Mouse (Mus musculus) neural tube, embryonic 14.5 days (tissue): ENCODE measurements around the gene Pid1. TPM values are rescaled to one million over a fixed set of nuclear protein-coding genes. Genes with fewer than 3 reads are reported as not detected.
"Not testable (repeated sequence)": the region's sequence is repeated elsewhere in the genome, so short reads cannot be mapped to it uniquely, and the experiment has no call there.

Experiments used
- ATAC-seq: fragments of 200-750 bp; cut with Nextera tagmentation; 2 replicates; pipeline ENCODE4 v1.8.0; 2017; ENCODE audit warnings: low read depth, mild to moderate bottlenecking, moderate TSS enrichment, moderate library complexity
- H3K27ac ChIP-seq: fragments of 300-500 bp; sonication (generic); 2 replicates; pipeline ENCODE4 v1.5.1; 2014; ENCODE audit warnings: low read depth, mild to moderate bottlenecking, control low read depth, low read length, moderate library complexity, mixed read lengths
- H3K27me3 ChIP-seq: fragments of 300-500 bp; sonication (generic); 2 replicates; pipeline ENCODE4 v1.6.1; 2014; ENCODE audit warnings: low read length; ENCODE audit not compliant: control insufficient read depth, insufficient read depth
- H3K36me3 ChIP-seq: fragments of 300-500 bp; sonication (generic); 2 replicates; pipeline ENCODE4 v1.6.1; 2014; ENCODE audit warnings: low read length, mixed read lengths; ENCODE audit not compliant: control insufficient read depth, insufficient read depth
- H3K4me1 ChIP-seq: fragments of 300-500 bp; sonication (generic); 2 replicates; pipeline ENCODE4 v1.6.1; 2014; ENCODE audit warnings: low read length; ENCODE audit not compliant: control insufficient read depth, insufficient read depth
- H3K4me2 ChIP-seq: fragments of 300-500 bp; sonication (generic); 2 replicates; pipeline ENCODE4 v1.6.1; 2014; ENCODE audit warnings: mild to moderate bottlenecking, low read depth, low read length, control low read depth
- H3K4me3 ChIP-seq: fragments of 300-500 bp; sonication (generic); 2 replicates; pipeline ENCODE4 v1.5.1; 2014; ENCODE audit warnings: low read depth, low read length, control low read depth, mixed read lengths
- H3K9ac ChIP-seq: fragments of 300-500 bp; sonication (generic); replicated peaks from 2 replicates; pipeline ENCODE4 v1.6.1; 2014; ENCODE audit warnings: low read depth, mild to moderate bottlenecking, control low read depth, low read length, mixed read lengths
- H3K9me3 ChIP-seq: fragments of 300-500 bp; sonication (generic); 2 replicates; pipeline ENCODE4 v1.6.1; 2016; ENCODE audit warnings: low read length; ENCODE audit not compliant: control insufficient read depth
- WGBS: fragments of 180-500 bp; shearing (Covaris S2); extraction: QIAGEN DNeasy Blood & Tissue Kit; methylation state at CpG from one replicate; pipeline ENCODE4 v1.1.7; 2014; 5-methylcytosine and 5-hydroxymethylcytosine counted together
- polyA plus RNA-seq: library from polyadenylated mRNA; unstranded; fragments of >200 nt; fragmentation: Nextera tagmentation; extraction: Ambion mirVana; gene quantifications from 2 replicates; pipeline ENCODE4 v1.2.1, GENCODE M21; 2014

Gene Pid1
- polyA plus RNA-seq, 1 experiment from 2014 or later: 114 TPM

- not testable (repeated sequence) for H3K4me1 ChIP-seq, H3K9me3 ChIP-seq, H3K4me3 ChIP-seq, H3K4me2 ChIP-seq, ATAC-seq, H3K9ac ChIP-seq, H3K27ac ChIP-seq, H3K27me3 ChIP-seq, H3K36me3 ChIP-seq
- 35% methylated on average over 3 of the region's 3 CpGs for WGBS
These were observed 31.2 kb downstream of the Pid1 start for GRCm38 (mm10) chr1:84332797-84333196.

- H3K4me3 ChIP-seq, H3K9ac ChIP-seq, H3K27me3 ChIP-seq, H3K27ac ChIP-seq, H3K4me1 ChIP-seq, ATAC-seq, H3K4me2 ChIP-seq, H3K9me3 ChIP-seq, H3K36me3 ChIP-seq: not testable (repeated sequence)
- WGBS: 80% methylated on average over 12 of the region's 12 CpGs
These were observed 32.1 kb downstream of the Pid1 start for GRCm38 (mm10) chr1:84331861-84332260.

GRCm38 (mm10) chr1:84325309-84325708, 38.7 kb downstream of the Pid1 start:
- Histone ChIP-seq H3K9ac (no peak overlapping the region), H3K27me3 (no peaks in the 10 kb centered on the region), H3K27ac (no peak overlapping the region), H3K4me1 (0 out of 2 replicates have a peak, but pooled peaks cover 3% of the 10 kb centered on the region), H3K4me3 (no peak overlapping the region), H3K9me3 (no peaks in the 10 kb centered on the region), H3K36me3 (no peaks in the 10 kb centered on the region), H3K4me2 (no peak overlapping the region)
- 27% methylated on average over 3 of the region's 3 CpGs for WGBS
- peak; percentile 60; the same call in 1 of the 2 replicates for ATAC-seq

- no peak overlapping the region for H3K4me2 ChIP-seq
- no peaks in the 10 kb centered on the region for H3K9me3 ChIP-seq
- no peaks in the 10 kb centered on the region for H3K36me3 ChIP-seq
- H3K9ac ChIP-seq: no peak overlapping the region
- no peak overlapping the region for H3K27ac ChIP-seq
- no peak for ATAC-seq
- no peaks in the 10 kb centered on the region for H3K27me3 ChIP-seq
- WGBS: 65% methylated on average over 4 of the region's 4 CpGs
- no peak overlapping the region for H3K4me3 ChIP-seq
- 0 out of 2 replicates have a peak, but pooled peaks cover 3% of the 10 kb centered on the region for H3K4me1 ChIP-seq
These were observed 42.7 kb downstream of the Pid1 start for GRCm38 (mm10) chr1:84321327-84321726.

- Histone ChIP-seq H3K4me1 (no peaks in the 10 kb centered on the region), H3K9me3 (no peaks in the 10 kb centered on the region), H3K4me2 (no peak overlapping the region), H3K36me3 (no peaks in the 10 kb centered on the region), H3K27ac (no peak overlapping the region), H3K27me3 (no peaks in the 10 kb centered on the region), H3K9ac (no peak overlapping the region), H3K4me3 (no peak overlapping the region)
- 93% methylated on average over 1 of the region's 1 CpGs for WGBS
- ATAC-seq: no peak
These were observed 45.4 kb downstream of the Pid1 start for GRCm38 (mm10) chr1:84318569-84318968.

GRCm38 (mm10) chr1:84317827-84318226, 46.2 kb downstream of the Pid1 start:
- Histone ChIP-seq H3K4me1 (no peaks in the 10 kb centered on the region), H3K4me3 (no peak overlapping the region), H3K36me3 (no peaks in the 10 kb centered on the region), H3K4me2 (no peak overlapping the region), H3K27ac (no peak overlapping the region), H3K9ac (no peak overlapping the region), H3K27me3 (no peaks in the 10 kb centered on the region), H3K9me3 (no peaks in the 10 kb centered on the region)
- WGBS: 86% methylated on average over 1 of the region's 1 CpGs
- no peak for ATAC-seq

GRCm38 (mm10) chr1:84309966-84310460, 54.0 kb downstream of the Pid1 start:
- no peak for ATAC-seq
- no peaks in the 10 kb centered on the region for H3K4me1 ChIP-seq
- 87% methylated on average over 2 of the region's 2 CpGs for WGBS
- H3K27me3 ChIP-seq: no peaks in the 10 kb centered on the region
- no peaks in the 10 kb centered on the region for H3K36me3 ChIP-seq
- H3K27ac ChIP-seq: no peak overlapping the region
- H3K4me3 ChIP-seq: no peak overlapping the region
- H3K9me3 ChIP-seq: no peaks in the 10 kb centered on the region
- H3K9ac ChIP-seq: no peak overlapping the region
- H3K4me2 ChIP-seq: no peak overlapping the region

GRCm38 (mm10) chr1:84305713-84306421, 58.1 kb downstream of the Pid1 start:
- 83% methylated on average over 16 of the region's 16 CpGs for WGBS
- H3K9ac ChIP-seq: no peak overlapping the region
- no peak overlapping the region for H3K4me3 ChIP-seq
- ATAC-seq: no peak
- no peaks in the 10 kb centered on the region for H3K36me3 ChIP-seq
- no peaks in the 10 kb centered on the region for H3K4me1 ChIP-seq
- no peak overlapping the region for H3K4me2 ChIP-seq
- H3K27ac ChIP-seq: no peak overlapping the region
- H3K9me3 ChIP-seq: no peaks in the 10 kb centered on the region
- no peaks in the 10 kb centered on the region for H3K27me3 ChIP-seq

GRCm38 (mm10) chr1:84302788-84303187, 61.2 kb downstream of the Pid1 start:
- WGBS: 81% methylated on average over 3 of the region's 3 CpGs
- H3K9ac ChIP-seq: no peak overlapping the region
- no peaks in the 10 kb centered on the region for H3K9me3 ChIP-seq
- no peak for ATAC-seq
- no peaks in the 10 kb centered on the region for H3K4me1 ChIP-seq
- H3K4me2 ChIP-seq: no peak overlapping the region
- H3K27me3 ChIP-seq: no peaks in the 10 kb centered on the region
- no peak overlapping the region for H3K4me3 ChIP-seq
- no peaks in the 10 kb centered on the region for H3K36me3 ChIP-seq
- no peak overlapping the region for H3K27ac ChIP-seq
